Mouse (Mus musculus) gastrocnemius, postnatal 14 days (tissue): ENCODE data around the gene Tmbim1. TPM values are rescaled to one million over a fixed set of nuclear protein-coding genes. Genes with fewer than 3 reads are reported as not detected.

Experiments
- DNase-seq: peaks from one replicate; pipeline ENCODE4 v3.0.0; 2021; ENCODE audit warnings: mixed read lengths
- intact Hi-C: fragments of 180-260 bp; cut with DNase I; formaldehyde crosslinking; loops from one replicate; pipeline ENCODE4 v1.15.1; 2025; ENCODE audit warnings: low total_unique reads
- total RNA-seq, 2 experiments: library from RNA; stranded (reverse); gene quantifications; 2 replicates each; pipeline ENCODE4 v1.2.3; 2021

Gene Tmbim1
- total RNA-seq, 2 experiments from 2014 or later, result 32.4 to 39.8 TPM

DNA sequence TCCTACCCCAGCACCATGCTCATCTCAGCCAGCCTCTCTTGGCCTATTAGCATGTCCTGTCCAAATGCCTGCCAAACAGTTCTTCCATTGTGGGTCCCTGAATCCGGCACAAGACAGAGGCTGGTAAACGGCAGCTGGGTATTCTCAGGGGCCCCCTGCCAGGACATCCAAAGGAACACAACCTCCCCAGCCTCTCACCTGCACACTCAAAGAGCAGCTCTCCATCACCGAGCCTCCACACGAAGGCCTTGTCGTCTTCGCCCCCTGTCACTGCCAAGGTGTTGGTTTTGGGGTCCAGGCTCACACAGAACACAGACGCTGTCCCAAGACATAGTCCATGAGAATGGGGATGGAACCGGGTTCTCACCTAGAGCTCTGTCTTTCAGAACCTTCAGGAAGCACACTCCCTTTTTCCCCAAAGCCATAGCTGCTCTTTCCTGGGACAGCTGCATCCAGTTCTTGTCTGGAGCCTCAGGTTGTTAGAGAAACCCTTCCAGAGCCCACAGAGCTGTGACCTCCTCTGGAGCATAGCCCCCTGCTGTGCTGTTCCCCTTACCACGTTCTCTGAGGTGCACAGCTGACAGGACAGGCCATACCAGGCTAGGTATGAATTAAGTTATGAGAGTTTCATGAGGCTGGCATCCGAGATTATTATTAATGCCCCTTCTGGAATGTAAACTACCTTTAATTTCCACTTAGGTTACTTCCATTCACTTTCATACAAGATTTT lies 22.4 kb downstream of the Tmbim1 start:
- intact Hi-C loops, result loop anchor here (5.0 to 10.0 kb wide), 2 partner anchors 46 to 172 kb away; partner anchors contain the start of gene Arpc2
- no peak for DNase-seq

DNA sequence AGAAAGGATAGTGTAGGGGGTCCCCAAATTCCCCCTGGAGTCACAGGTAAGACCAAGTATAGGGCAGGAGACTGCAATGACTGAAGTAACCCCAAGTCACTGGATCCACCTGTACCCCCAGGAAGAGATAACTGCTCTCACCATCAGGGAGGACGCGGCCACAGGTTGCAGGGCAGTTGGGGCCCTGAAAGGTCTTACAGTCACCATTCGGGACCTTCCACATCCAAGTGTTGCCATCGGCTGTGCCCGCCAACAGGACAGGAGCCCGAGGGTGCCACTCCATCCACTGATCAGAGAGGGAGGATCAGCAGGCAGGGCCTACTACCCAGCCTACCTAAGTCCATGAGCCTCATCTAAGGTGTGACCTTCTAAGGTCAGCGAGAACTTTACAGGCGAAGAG lies 23.5 kb downstream of the Tmbim1 start:
- no peak for DNase-seq
- intact Hi-C loops, result loop anchor here (5.0 to 10.0 kb wide), 2 partner anchors 45 to 173 kb away; partner anchors contain the start of gene Arpc2

DNA sequence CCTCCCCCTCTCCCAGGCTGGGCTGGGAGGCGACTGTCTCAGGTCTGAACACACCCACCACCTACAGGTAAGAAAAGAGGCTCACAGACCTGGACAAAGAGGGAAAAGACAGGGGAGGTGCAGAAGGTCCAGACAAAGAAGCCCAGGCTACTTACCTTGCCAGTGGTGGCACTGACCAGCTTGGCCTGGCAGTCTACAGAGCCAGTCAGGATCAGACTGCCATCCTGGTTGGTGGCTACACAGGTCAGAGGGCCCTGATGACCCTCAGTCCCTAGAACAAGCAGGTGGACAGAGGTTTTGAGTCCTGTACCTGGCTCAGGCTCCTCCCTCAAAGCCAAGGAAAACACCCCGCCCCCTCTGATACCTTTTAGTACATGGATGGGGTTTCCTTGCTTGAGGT lies 24.1 kb downstream of the Tmbim1 start:
- intact Hi-C loops, result loop anchor here (5.0 to 10.0 kb wide), 2 partner anchors 44 to 173 kb away; partner anchors contain the start of gene Arpc2

DNA sequence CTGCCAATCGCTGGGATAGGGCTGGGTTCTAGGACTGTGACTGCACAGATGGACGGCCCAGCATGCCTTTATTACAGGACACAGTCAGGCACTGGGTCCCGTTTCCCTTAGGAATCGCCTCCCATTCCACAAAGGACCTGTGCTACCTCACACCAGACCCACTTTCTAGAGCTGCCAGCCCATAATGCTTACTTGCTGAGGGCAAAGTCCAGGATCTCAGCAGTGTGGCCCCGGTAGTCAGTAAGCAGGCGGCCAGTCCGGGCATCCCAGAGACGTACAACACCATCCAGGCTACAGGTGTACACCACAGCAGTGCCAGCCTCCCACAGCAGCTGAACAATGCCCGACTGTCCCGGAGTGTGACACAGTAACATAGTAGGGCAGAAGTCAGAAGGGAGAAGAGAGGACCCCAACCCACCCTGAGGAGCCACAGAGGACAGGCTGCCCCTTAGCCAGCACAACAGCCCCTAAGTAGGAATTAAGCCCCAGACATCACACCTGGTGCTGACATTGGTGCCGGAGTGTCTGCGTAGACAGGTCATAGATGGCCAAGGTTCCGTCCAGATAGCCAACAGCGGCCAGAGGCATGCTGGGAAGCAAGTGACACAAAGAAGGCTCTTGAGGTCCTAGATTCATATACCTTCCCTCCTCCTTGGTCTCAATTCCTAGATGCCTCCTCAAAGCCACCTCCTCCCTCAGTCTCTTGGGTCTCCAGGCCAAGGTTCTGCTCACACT lies 24.7 kb downstream of the Tmbim1 start:
- no peak for DNase-seq
- intact Hi-C loops, result loop anchor here (5.0 to 10.0 kb wide), 2 partner anchors 43 to 174 kb away; partner anchors contain the start of gene Arpc2

More for the DNA sequence above, 24.1 kb downstream of the Tmbim1 start:
- no peak for DNase-seq

DNA sequence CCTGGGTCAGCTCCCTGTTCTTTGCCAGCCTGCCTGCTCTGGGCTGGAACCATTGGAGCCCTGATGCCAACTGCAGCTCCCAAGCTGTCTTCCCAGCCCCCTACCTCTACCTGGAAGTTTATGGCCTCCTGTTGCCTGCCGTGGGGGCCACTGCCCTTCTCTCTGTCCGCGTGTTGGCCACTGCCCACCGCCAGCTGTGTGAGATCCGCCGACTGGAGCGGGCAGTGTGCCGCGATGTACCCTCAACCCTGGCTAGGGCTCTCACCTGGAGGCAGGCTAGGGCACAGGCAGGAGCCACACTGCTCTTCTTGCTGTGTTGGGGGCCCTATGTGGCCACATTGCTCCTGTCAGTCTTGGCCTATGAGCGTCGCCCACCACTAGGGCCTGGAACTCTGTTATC lies 26.4 kb downstream of the Tmbim1 start:
- no peak for DNase-seq
- intact Hi-C loops, result no loop called here

DNA sequence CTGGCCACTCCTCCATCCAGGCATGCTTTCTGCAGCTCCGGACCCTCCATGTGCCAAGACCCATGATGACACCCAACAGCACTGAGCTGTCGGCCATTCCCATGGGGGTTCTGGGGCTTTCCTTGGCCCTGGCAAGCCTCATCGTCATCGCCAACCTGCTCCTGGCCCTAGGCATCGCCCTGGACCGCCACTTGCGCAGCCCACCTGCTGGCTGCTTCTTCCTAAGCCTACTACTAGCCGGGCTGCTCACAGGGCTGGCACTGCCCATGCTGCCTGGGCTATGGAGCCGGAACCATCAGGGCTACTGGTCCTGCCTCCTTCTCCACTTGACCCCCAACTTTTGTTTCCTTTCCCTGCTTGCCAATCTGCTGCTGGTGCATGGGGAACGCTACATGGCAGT lies 26.9 kb downstream of the Tmbim1 start, which contains the start of gene Gpbar1:
TSS of gene Gpbar1 (plus strand) at position 13 of the 400 bp plus-strand sequence.
- DNase-seq, result no peak
- intact Hi-C loops, result no loop called here

DNA sequence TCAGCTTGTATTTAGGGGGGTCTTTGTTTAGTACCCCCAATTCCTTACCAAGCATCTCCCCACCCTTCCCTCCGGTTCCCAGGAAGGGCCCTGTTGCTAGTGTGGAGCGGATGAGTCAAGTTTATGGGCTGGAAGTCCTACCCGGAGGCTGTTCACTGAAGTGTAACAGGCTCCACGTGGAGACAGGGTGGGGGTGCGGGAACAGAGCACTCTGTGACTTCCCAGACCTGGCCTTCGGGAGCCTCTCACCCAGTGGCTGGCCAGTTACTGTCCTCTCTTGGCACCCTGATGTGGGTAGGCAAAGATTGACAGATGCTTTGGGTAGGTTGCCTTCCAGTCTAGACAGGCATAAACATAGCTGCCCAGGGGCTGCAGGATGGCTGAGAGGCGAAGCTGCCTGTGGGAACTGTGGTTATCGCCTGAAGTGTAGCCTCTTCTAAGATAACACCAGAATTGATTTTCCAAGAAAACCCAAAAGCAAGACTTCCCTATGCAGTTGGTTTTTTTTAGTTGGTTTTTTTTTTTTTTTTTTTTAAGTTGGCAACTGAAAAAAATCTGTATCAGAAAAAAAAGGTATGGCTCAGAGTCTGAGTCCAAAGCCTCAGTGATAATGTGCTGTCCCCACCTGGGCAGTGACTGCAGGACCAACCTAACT lies 27.4 kb downstream of the Tmbim1 start:
- intact Hi-C loops, result no loop called here
- no peak for DNase-seq

DNA sequence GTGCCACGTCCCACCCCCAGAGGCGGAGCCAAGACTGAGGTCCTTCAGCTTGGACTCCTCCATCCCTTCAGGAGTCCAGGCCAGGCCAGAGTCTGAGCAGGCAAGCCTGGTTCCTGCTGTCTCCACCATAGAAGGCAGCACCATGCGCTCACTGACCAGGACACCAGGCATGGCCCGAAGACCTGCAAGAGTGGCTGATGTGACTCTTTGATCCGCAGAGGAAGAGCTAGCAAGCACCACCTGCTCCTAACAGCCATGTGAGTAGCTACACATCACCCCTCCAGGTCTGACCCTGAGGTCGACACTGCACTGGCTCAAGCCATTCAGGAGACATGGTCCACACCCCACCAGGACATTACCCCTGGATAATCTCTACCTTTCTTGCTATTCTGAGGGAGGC lies 28.4 kb downstream of the Tmbim1 start:
- intact Hi-C loops, result no loop called here
- no peak for DNase-seq

DNA sequence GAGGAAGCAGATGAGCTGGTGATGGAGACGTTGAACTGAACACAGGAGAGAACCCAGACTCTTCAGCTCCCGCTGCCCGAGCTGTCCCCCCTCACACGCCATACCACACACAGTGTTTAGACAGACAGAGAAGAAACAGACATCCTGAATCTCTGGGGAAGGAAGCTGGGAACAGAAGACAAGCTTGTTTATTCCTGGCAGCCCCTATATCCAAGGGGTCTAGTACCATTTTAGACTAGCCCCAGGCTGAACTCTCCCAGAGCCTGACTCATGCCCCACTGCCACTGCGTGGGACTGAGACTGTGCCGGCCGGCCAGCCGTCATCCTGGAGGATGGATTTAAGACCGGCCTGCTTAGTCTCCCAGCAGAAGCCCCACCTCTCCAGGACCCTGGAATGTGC lies 30.4 kb downstream of the Tmbim1 start:
- DNase-seq, result no peak
- intact Hi-C loops, result no loop called here

DNA sequence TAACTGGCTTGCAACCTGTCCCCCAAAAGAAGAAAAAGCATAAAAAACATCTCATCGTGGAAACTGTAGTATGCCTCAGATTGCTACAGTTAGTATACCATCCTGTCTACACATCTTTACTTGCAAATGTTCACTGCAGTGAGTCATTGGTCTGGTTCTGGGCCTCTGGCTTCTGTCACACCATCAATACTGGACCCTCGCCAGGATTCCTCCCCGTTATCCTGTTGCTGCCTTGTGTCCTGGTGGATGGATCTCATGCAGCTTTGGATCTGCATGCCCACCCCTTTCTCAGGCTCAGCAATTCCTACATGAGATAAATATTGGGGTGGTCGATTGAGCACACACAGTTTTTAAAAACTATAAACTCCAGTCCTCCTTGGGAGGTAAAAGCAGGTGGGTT lies 33.8 kb downstream of the Tmbim1 start:
- intact Hi-C loops, result no loop called here
- no peak for DNase-seq

DNA sequence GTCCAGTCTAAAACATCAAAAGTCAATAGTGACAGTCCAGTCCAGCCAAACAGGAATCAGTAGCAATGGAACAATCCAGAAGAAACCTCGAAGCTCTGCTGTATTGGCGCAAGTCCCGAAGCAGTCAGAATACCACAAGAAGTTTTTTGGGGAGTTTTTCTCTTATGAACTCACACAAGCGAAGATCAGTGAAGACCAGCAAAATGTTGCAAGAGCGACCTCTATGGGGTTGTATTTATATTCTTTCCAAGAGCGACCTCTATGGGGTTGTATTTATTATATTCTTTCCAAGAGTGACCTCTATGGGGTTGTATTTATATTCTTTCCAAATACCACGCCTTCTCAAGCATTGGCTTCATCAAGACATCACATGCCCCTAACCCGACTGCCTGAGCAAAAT lies 36.7 kb downstream of the Tmbim1 start:
- no peak for DNase-seq
- intact Hi-C loops, result no loop called here

DNA sequence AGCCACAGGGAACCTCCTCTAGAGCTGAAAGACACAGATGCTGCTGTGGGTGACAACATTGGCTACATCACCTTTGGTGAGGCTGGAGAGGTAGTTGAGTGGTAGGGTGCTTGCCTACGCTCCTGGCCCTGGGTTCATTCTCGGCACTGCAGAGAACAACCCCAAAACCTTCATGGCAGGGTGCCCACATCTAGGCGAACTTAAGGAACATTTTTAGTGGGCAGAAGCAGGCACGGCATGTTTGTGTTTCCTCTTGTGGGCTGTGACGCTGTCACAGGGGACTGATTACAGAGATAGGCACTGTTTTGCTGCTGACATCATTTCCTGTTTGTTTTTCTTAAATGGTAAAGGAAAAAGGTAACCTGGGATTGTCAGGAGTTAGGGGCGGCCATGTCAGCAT lies 42.9 kb downstream of the Tmbim1 start:
- DNase-seq, result no peak
- intact Hi-C loops, result no loop called here

DNA sequence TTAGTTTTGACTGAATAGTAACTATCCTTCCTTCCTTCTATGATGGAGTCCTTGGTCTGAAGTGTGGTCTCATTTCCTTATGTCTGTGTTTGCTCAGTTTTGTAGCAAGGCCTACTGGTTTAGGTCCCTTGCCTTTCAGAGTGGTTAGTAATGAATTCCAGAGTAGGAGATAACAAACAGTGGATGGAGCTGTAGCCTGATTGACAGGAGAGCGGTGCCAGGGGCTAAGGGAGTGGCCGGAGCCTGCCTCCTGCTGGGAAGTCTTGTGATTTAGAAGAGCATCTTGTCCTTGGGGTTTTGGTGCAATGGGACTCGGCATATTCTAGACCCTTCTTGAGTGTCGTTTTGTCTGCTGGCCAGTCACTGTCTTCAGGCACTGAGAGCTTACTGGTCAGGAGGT lies 48.6 kb downstream of the Tmbim1 start:
- intact Hi-C loops, result no loop called here
- DNase-seq, result no peak

DNA sequence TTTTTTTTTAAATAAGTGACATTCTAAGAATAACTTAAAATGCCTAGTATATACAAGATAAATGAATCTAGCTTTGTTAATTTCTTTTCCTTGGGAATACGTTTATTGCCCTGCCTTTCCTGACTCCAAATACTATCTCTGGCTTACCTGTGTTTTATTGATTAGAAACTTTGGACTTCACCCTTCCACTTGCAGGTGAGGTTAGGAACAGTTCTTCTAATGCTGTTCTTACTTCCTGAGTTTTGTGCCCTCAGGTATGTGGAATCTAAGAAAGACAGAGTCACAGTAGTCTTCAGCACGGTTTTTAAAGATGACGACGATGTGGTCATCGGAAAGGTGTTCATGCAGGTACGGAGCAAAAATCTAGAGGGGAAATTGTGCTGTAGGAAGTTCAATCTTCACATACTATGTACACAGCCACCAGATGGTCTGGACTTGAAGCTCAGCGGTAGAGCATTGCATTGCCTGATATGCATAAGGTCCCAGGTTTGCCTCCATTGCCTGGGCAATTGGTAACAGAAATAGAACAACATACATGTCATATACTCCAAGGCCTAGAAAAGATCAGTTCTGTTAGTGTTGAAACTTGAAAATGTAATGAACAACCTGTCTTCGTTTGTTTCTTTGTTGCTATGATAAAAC lies 49.6 kb downstream of the Tmbim1 start:
- intact Hi-C loops, result no loop called here
- no peak for DNase-seq

DNA sequence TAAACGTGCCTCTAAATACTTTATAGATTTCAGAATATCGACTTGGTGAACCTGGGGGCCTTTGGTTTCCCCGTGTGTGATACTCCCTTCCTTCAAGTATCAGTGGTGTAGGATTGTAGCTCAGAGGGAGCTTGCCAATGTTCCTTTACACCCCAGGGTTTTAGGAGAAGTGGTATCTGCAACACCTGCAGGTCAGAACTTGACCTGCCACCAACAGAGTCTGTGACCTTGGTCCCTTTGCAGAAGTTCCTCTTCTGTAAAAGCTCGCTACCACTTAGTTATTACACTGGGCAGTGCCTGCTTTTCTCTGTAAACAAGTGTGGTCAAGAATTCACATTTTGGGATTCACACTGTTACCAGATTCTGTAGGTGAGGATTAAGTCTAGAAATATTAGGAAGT lies 55.3 kb downstream of the Tmbim1 start:
- no peak for DNase-seq
- intact Hi-C loops, result no loop called here

DNA sequence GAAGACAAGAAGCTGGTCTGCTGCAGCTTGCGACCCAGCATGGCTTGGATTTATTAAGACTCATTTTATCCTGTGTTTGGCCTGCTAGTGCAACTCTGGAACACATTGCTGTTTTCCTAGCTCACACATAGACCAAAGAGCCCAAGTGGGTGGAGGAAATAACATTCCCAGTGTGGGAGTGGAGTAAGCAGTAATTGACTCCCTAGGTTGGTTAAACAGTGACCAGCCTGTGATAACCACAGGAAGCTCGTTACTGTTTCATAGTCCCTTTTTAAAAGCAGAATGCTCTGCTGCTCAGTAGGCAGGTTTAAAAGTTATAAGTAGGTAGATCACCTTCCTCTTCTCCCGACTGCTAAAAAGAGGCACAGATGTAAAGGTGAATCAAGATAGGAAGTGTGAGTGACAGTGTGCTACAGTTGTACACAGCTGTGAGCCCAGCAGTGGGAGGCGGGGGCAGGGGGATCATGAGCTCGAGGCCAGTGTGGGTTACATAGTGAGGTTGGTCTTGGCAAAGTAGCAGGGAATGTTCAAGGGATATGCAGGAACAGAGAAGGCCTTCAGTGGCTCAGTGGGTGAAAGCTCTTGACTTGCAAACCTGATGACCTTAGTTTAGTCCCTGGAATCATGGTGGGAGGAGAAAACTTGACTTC lies 56.0 kb downstream of the Tmbim1 start:
- DNase-seq, result no peak
- intact Hi-C loops, result no loop called here

DNA sequence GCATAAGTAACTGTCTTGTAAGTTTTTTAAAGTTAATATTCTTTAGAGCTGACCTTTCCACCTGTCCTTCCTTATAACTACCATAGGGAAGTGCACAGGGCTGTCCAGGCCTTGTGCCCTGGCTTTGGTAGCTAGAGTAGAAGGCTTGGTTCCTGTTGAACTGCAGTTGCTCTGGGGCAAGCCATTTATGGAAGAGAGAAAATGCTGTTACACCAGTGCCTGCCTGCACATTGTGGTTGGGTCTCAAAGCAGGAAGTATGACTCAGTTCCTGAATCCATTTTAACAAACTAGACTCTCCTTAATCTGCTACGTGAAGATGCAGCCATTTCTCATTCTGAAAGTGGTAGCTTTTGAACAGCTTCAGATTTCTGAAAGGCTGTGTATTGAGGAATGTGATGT lies 56.6 kb downstream of the Tmbim1 start:
- no peak for DNase-seq
- intact Hi-C loops, result no loop called here

DNA sequence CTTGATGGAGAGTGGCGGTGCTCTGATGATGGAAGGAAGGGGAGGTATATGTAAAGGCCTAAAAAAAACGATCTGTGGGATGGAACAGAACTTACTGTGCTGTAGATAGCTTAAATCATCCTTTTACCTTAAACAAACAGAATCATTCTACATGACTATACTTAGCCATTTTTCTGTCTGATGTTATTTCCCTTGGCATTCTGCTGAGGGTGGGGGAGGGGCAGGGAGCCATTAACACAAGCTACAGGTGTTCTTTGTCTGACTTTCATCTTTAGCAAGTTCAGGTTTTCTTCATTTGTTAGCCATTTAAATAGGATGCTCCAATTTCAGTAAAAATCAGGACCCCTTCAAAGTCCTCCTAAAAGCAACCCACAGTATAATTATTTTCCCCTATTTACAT lies 59.9 kb downstream of the Tmbim1 start:
- DNase-seq, result no peak
- intact Hi-C loops, result no loop called here

DNA sequence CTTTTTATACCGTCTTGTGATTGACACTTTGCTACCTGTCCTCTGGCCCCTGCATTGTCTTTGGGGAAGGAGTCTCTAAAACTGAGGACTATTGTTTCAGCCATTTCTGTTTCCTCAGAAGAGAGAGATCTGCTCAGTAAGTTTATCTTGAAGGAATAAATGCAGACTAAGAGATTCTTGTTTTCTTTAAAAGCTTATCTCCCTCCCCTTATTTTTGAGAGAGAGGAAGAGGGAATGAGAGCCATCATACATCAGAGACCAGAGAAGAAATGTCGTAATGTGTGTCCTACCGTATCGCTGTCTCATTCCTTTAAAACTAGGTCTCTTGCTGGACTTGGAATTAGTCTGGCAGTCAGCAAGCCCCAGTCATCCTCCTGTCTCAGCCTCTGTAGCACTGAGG lies 64.6 kb downstream of the Tmbim1 start:
- intact Hi-C loops, result no loop called here
- no peak for DNase-seq
